Mouse (Mus musculus) megakaryocyte-erythroid progenitor cell, adult 5-6 weeks (primary cell): Measurements from ENCODE around the gene Birc2. TPM values are rescaled to one million over a fixed set of nuclear protein-coding genes. Genes with fewer than 3 reads are reported as not detected.

Experiments
- ATAC-seq: replicated peaks from 2 replicates; pipeline ENCODE4 v1.8.0; 2016; ENCODE audit warnings: mild to moderate bottlenecking, inconsistent platforms; ENCODE audit not compliant: severe bottlenecking, poor library complexity, low FRiP score, low TSS enrichment
- total RNA-seq, 2 experiments: library from RNA; stranded (forward) in 1 of 2; stranded (reverse) in 1 of 2; fragments of 200-1000, 215-1000 nt in 1 of 2; fragments of >200 nt in 1 of 2; fragmentation: Nextera tagmentation in 1 of 2; gene quantifications; 2 replicates each; pipeline ENCODE4 v1.2.3; 2014 to 2017

Birc2 gene
- total RNA-seq, 2 experiments from 2014 or later, result 36.7 to 41.7 TPM

- no peak for ATAC-seq
Observed at GRCm38 (mm10) chr9:7769081-7769480, 67.8 kb downstream of the Birc2 start.

Other genes starting within 250 kb of the Birc2 start
- gene Mmp20, start 208.8 kb downstream of the Birc2 start, total RNA-seq (2014; fragmentation: Nextera tagmentation), result not detected in 2 replicates
- not detected in 2 replicates for gene Mmp20, start 208.8 kb downstream of the Birc2 start, total RNA-seq (2017)
- not detected in 2 replicates for gene Mmp7, start 145.0 kb downstream of the Birc2 start, total RNA-seq (2014; fragmentation: Nextera tagmentation)
- not detected in 2 replicates for gene Mmp7, start 145.0 kb downstream of the Birc2 start, total RNA-seq (2017)
- 67.7 and 78.9 TPM in 2 replicates for gene Tmem123, start 73.0 kb downstream of the Birc2 start, total RNA-seq (2014; fragmentation: Nextera tagmentation)
- 131 and 161 TPM in 2 replicates for gene Tmem123, start 73.0 kb downstream of the Birc2 start, total RNA-seq (2017)
- gene Birc3, start 36.1 kb upstream of the Birc2 start, total RNA-seq (2014; fragmentation: Nextera tagmentation), result 6.8 and 8.8 TPM in 2 replicates
- 9.9 and 33.6 TPM in 2 replicates for gene Birc3, start 36.1 kb upstream of the Birc2 start, total RNA-seq (2017)
- gene Yap1, start 167.5 kb upstream of the Birc2 start, total RNA-seq (2014; fragmentation: Nextera tagmentation), result 0.24 TPM in 1 of 2 replicates, not detected in the other
- not detected in 2 replicates for gene Yap1, start 167.5 kb upstream of the Birc2 start, total RNA-seq (2017)
- gene Cfap300, start 205.8 kb upstream of the Birc2 start, total RNA-seq (2014; fragmentation: Nextera tagmentation), result not detected in 2 replicates
- gene Cfap300, start 205.8 kb upstream of the Birc2 start, total RNA-seq (2017), result 1.9 TPM in 1 of 2 replicates, not detected in the other